Mouse (Mus musculus): ENCODE data around the gene Mob1a.

Gene Mob1a

GRCm38 (mm10) chr6:83385569-83386090 is 59.8 kb downstream of the Mob1a start:
- no peak for DNase-seq (ENCODE audit: extremely low spot score)

- no peak for DNase-seq (ENCODE audit: extremely low spot score)
These were observed 66.5 kb downstream of the Mob1a start for GRCm38 (mm10) chr6:83392166-83392780.

Measured in embryo, embryonic 9.5 days (tissue).